Comparison of ENCODE assay signal across 8 mouse cellular contexts in genomic region chrX:73880194-73881035, GRCm38 (mm10). TPM values are rescaled to one million over a fixed set of nuclear protein-coding genes. Genes with fewer than 3 reads are reported as not detected.
DNase-seq lines count a peak whose midpoint lies in the region; ATAC-seq and TF ChIP-seq lines count a peak whose summit lies in the region.

No protein-coding gene starts in this region.

- no peaks in the 10 kb centered on the region for H3K36me3 ChIP-seq in forebrain, embryonic 11.5 days (ENCODE audit: control insufficient read depth, insufficient read depth, low read length)
- H3K36me3 ChIP-seq in intestine, postnatal 0 days (ENCODE audit: control insufficient read depth, insufficient read depth), result no peaks in the 10 kb centered on the region
- H3K36me3 ChIP-seq in lung, embryonic 14.5 days (ENCODE audit: insufficient read depth), result no peaks in the 10 kb centered on the region
- H3K36me3 ChIP-seq in neural tube, embryonic 14.5 days (ENCODE audit: control insufficient read depth, insufficient read depth, low read length), result no peaks in the 10 kb centered on the region

- H3K4me1 ChIP-seq in bone marrow macrophage, adult 2 months (ENCODE audit: control insufficient read depth, insufficient read depth, low read length), result no peaks in the 10 kb centered on the region
- H3K4me1 ChIP-seq in forebrain, embryonic 11.5 days (replicated peaks; ENCODE audit: control insufficient read depth, insufficient read depth, low read length), result no peaks in the 10 kb centered on the region; the same call in 1 of the 2 replicates
- H3K4me1 ChIP-seq in intestine, postnatal 0 days (replicated peaks; ENCODE audit: control insufficient read depth, insufficient read depth, low read length), result no peaks in the 10 kb centered on the region
- no peaks in the 10 kb centered on the region for H3K4me1 ChIP-seq in lung, embryonic 14.5 days (ENCODE audit: insufficient read depth)
- H3K4me1 ChIP-seq in neural tube, embryonic 14.5 days (ENCODE audit: control insufficient read depth, insufficient read depth, low read length), result no peaks in the 10 kb centered on the region

- no peak for TF ChIP-seq CTCF in left cerebral cortex, adult 2 months (IDR thresholded peaks at IDR 0.05)
- no peak for TF ChIP-seq CTCF in bone marrow macrophage, adult 2 months (IDR thresholded peaks at IDR 0.05; ENCODE audit: low read depth, low read length)
- TF ChIP-seq CTCF in intestine, postnatal 0 days (IDR thresholded peaks at IDR 0.05; ENCODE audit: low read depth), result no peak
- no peak for TF ChIP-seq CTCF in lung, embryonic 14.5 days (IDR thresholded peaks at IDR 0.05; ENCODE audit: low read depth)

- no peak for TF ChIP-seq POLR2A in bone marrow macrophage, adult 2 months (IDR thresholded peaks at IDR 0.05; ENCODE audit: borderline replicate concordance, low read depth, low read length)

- H3K27me3 ChIP-seq in forebrain, embryonic 11.5 days (ENCODE audit: control insufficient read depth, insufficient read depth, low read length), result no peaks in the 10 kb centered on the region
- 0 out of 2 replicates have a peak, but pooled peaks cover 14% of the 10 kb centered on the region for H3K27me3 ChIP-seq in intestine, postnatal 0 days (replicated peaks; ENCODE audit: control insufficient read depth, insufficient read depth, low read length)
- H3K27me3 ChIP-seq in lung, embryonic 14.5 days (ENCODE audit: insufficient read depth, low read length), result peaks cover 13% of the 10 kb centered on the region
- no peaks in the 10 kb centered on the region for H3K27me3 ChIP-seq in neural tube, embryonic 14.5 days (ENCODE audit: control insufficient read depth, insufficient read depth, low read length)

- DNase-seq in left cerebral cortex, adult 2 months (ENCODE audit: extremely low spot score in 1 of 2, low spot score in 2 of 2), result peak; percentile 18 to 22
- DNase-seq in left cerebral cortex, adult 11 months (ENCODE audit: low spot score), result no peak
- DNase-seq in forebrain, embryonic 11.5 days (ENCODE audit: low spot score), result peak; percentile 68
- DNase-seq in lung, embryonic 14.5 days, result peak; percentile 29
- no peak for DNase-seq in adipocyte (ENCODE audit: low spot score)

- H3K9me3 ChIP-seq in forebrain, embryonic 11.5 days (ENCODE audit: control insufficient read depth, low read length), result no peaks in the 10 kb centered on the region
- no peaks in the 10 kb centered on the region for H3K9me3 ChIP-seq in intestine, postnatal 0 days (ENCODE audit: control insufficient read depth)
- H3K9me3 ChIP-seq in lung, embryonic 14.5 days (ENCODE audit: low read depth, low read length), result no peaks in the 10 kb centered on the region
- H3K9me3 ChIP-seq in neural tube, embryonic 14.5 days (ENCODE audit: control insufficient read depth, low read length), result no peaks in the 10 kb centered on the region

- WGBS in forebrain, embryonic 11.5 days, result 12% methylated on average over 34 of the region's 48 CpGs
- 15% methylated on average over 29 of the region's 48 CpGs for WGBS in intestine, postnatal 0 days
- WGBS in lung, embryonic 14.5 days, result 12% methylated on average over 36 of the region's 48 CpGs
- WGBS in neural tube, embryonic 14.5 days, result 16% methylated on average over 35 of the region's 48 CpGs

- intact Hi-C loops in left cerebral cortex, adult 2 months (cut with DNase I), result no loop called here

- peak overlapping the region; percentile 59 for H3K4me2 ChIP-seq in forebrain, embryonic 11.5 days (ENCODE audit: low read depth, low read length, severe bottlenecking)
- peak overlapping the region; percentile 65 for H3K4me2 ChIP-seq in intestine, postnatal 0 days (replicated peaks; ENCODE audit: low read depth)
- H3K4me2 ChIP-seq in lung, embryonic 14.5 days, result peak overlapping the region; percentile 66
- H3K4me2 ChIP-seq in neural tube, embryonic 14.5 days (ENCODE audit: low read depth, low read length), result peak overlapping the region; percentile 59

- H3K4me3 ChIP-seq in left cerebral cortex, adult 2 months, result peak overlapping the region; percentile 56
- peak overlapping the region; percentile 58 for H3K4me3 ChIP-seq in bone marrow macrophage, adult 2 months (ENCODE audit: insufficient read depth, low read length)
- peak overlapping the region; percentile 38 for H3K4me3 ChIP-seq in forebrain, embryonic 11.5 days (ENCODE audit: low read depth, low read length)
- peak overlapping the region; percentile 34 for H3K4me3 ChIP-seq in intestine, postnatal 0 days (ENCODE audit: low read depth, low read length)
- peak overlapping the region; percentile 36 for H3K4me3 ChIP-seq in lung, embryonic 14.5 days (ENCODE audit: low read depth, low read length)
- H3K4me3 ChIP-seq in neural tube, embryonic 14.5 days (ENCODE audit: low read depth, low read length), result peak overlapping the region; percentile 39

- H3K9ac ChIP-seq in forebrain, embryonic 11.5 days (ENCODE audit: low read length), result peak overlapping the region; percentile 56
- H3K9ac ChIP-seq in intestine, postnatal 0 days (ENCODE audit: low read depth, low read length), result no peak overlapping the region
- no peak overlapping the region for H3K9ac ChIP-seq in lung, embryonic 14.5 days
- H3K9ac ChIP-seq in neural tube, embryonic 14.5 days (replicated peaks; ENCODE audit: low read depth, low read length), result peak overlapping the region; percentile 63

- peak overlapping the region; percentile 77 for H3K27ac ChIP-seq in left cerebral cortex, adult 2 months
- H3K27ac ChIP-seq in bone marrow macrophage, adult 2 months (ENCODE audit: insufficient read depth, low read depth, low read length), result no peak overlapping the region
- H3K27ac ChIP-seq in forebrain, embryonic 11.5 days (ENCODE audit: low read depth, low read length), result no peak overlapping the region
- no peak overlapping the region for H3K27ac ChIP-seq in intestine, postnatal 0 days (ENCODE audit: low read depth, low read length)
- H3K27ac ChIP-seq in lung, embryonic 14.5 days (ENCODE audit: low read depth), result no peak overlapping the region
- H3K27ac ChIP-seq in neural tube, embryonic 14.5 days (ENCODE audit: low read depth, low read length), result peak overlapping the region; percentile 60

- peak; percentile 49 for ATAC-seq in forebrain, embryonic 11.5 days (replicated peaks; ENCODE audit: low FRiP score)
- ATAC-seq in intestine, postnatal 0 days, result peak; percentile 31; the same call in 1 of the 2 replicates
- peak; percentile 58 for ATAC-seq in lung, embryonic 14.5 days (ENCODE audit: insufficient read depth)
- peak; percentile 67 for ATAC-seq in neural tube, embryonic 14.5 days (ENCODE audit: low read depth)

RNA-seq across cellular contexts. Expression of gene Avpr2, which starts 11.5 kb away (rescaled TPM):
- not detected for total RNA-seq in left cerebral cortex, adult 2 months (2021)
- polyA plus RNA-seq in bone marrow macrophage, adult 2 months (2012; ENCODE audit: insufficient read depth, insufficient read length, missing spikeins), result not detected in 2 replicates
- polyA plus RNA-seq in forebrain, embryonic 11.5 days (2014; fragmentation: Nextera tagmentation; extraction: Ambion mirVana), result 0.11 TPM in 1 of 2 replicates, not detected in the other
- polyA plus RNA-seq in intestine, postnatal 0 days (2015; fragmentation: Nextera tagmentation; extraction: Ambion mirVana), result 0.12 TPM in 1 of 2 replicates, not detected in the other
- not detected in 2 replicates for polyA plus RNA-seq in lung, embryonic 14.5 days (2014; fragmentation: Nextera tagmentation; extraction: Ambion mirVana)
- polyA plus RNA-seq in neural tube, embryonic 14.5 days (2014; fragmentation: Nextera tagmentation; extraction: Ambion mirVana), result 0.09 TPM in 1 of 2 replicates, not detected in the other

RNA-seq across cellular contexts. Expression of gene L1cam, which starts 15.5 kb away (rescaled TPM):
- 100 to 1,000 TPM; 150 to 161 TPM for total RNA-seq in left cerebral cortex, adult 2 months (2021)
- 32.0 and 36.6 TPM in 2 replicates for polyA plus RNA-seq in bone marrow macrophage, adult 2 months (2012; ENCODE audit: insufficient read depth, insufficient read length, missing spikeins)
- polyA plus RNA-seq in forebrain, embryonic 11.5 days (2014; fragmentation: Nextera tagmentation; extraction: Ambion mirVana), result 24.0 and 27.2 TPM in 2 replicates
- 3.1 and 3.2 TPM in 2 replicates for polyA plus RNA-seq in intestine, postnatal 0 days (2015; fragmentation: Nextera tagmentation; extraction: Ambion mirVana)
- polyA plus RNA-seq in lung, embryonic 14.5 days (2014; fragmentation: Nextera tagmentation; extraction: Ambion mirVana), result 1.5 and 2.8 TPM in 2 replicates
- polyA plus RNA-seq in neural tube, embryonic 14.5 days (2014; fragmentation: Nextera tagmentation; extraction: Ambion mirVana), result 107 and 136 TPM in 2 replicates

RNA-seq across cellular contexts. Expression of gene Arhgap4, which starts 41.3 kb away (rescaled TPM):
- 1 to 10 TPM; 4.1 to 6.1 TPM for total RNA-seq in left cerebral cortex, adult 2 months (2021)
- polyA plus RNA-seq in bone marrow macrophage, adult 2 months (2012; ENCODE audit: insufficient read depth, insufficient read length, missing spikeins), result 102 and 106 TPM in 2 replicates
- 1.7 and 2.0 TPM in 2 replicates for polyA plus RNA-seq in forebrain, embryonic 11.5 days (2014; fragmentation: Nextera tagmentation; extraction: Ambion mirVana)
- 2.5 and 2.7 TPM in 2 replicates for polyA plus RNA-seq in intestine, postnatal 0 days (2015; fragmentation: Nextera tagmentation; extraction: Ambion mirVana)
- 2.6 TPM in 2 replicates for polyA plus RNA-seq in lung, embryonic 14.5 days (2014; fragmentation: Nextera tagmentation; extraction: Ambion mirVana)
- polyA plus RNA-seq in neural tube, embryonic 14.5 days (2014; fragmentation: Nextera tagmentation; extraction: Ambion mirVana), result 3.3 and 3.8 TPM in 2 replicates

RNA-seq across cellular contexts. Expression of gene Naa10, which starts 41.3 kb away (rescaled TPM):
- total RNA-seq in left cerebral cortex, adult 2 months (2021), result 10 to 100 TPM; 56.8 to 61.2 TPM
- polyA plus RNA-seq in bone marrow macrophage, adult 2 months (2012; ENCODE audit: insufficient read depth, insufficient read length, missing spikeins), result 29.6 and 34.5 TPM in 2 replicates
- 134 and 137 TPM in 2 replicates for polyA plus RNA-seq in forebrain, embryonic 11.5 days (2014; fragmentation: Nextera tagmentation; extraction: Ambion mirVana)
- polyA plus RNA-seq in intestine, postnatal 0 days (2015; fragmentation: Nextera tagmentation; extraction: Ambion mirVana), result 76.6 and 76.7 TPM in 2 replicates
- 137 and 146 TPM in 2 replicates for polyA plus RNA-seq in lung, embryonic 14.5 days (2014; fragmentation: Nextera tagmentation; extraction: Ambion mirVana)
- polyA plus RNA-seq in neural tube, embryonic 14.5 days (2014; fragmentation: Nextera tagmentation; extraction: Ambion mirVana), result 94.5 and 106 TPM in 2 replicates

RNA-seq across cellular contexts. Expression of gene Renbp, which starts 50.2 kb away (rescaled TPM):
- total RNA-seq in left cerebral cortex, adult 2 months (2021), result 1 to 10 TPM; 5.2 to 6.0 TPM
- 162 and 175 TPM in 2 replicates for polyA plus RNA-seq in bone marrow macrophage, adult 2 months (2012; ENCODE audit: insufficient read depth, insufficient read length, missing spikeins)
- polyA plus RNA-seq in forebrain, embryonic 11.5 days (2014; fragmentation: Nextera tagmentation; extraction: Ambion mirVana), result 12.3 and 14.4 TPM in 2 replicates
- 788 and 922 TPM in 2 replicates for polyA plus RNA-seq in intestine, postnatal 0 days (2015; fragmentation: Nextera tagmentation; extraction: Ambion mirVana)
- 28.9 and 33.6 TPM in 2 replicates for polyA plus RNA-seq in lung, embryonic 14.5 days (2014; fragmentation: Nextera tagmentation; extraction: Ambion mirVana)
- polyA plus RNA-seq in neural tube, embryonic 14.5 days (2014; fragmentation: Nextera tagmentation; extraction: Ambion mirVana), result 6.5 and 7.9 TPM in 2 replicates

Comparison
In these comparisons a context has a peak if more than half of its experiments do, and no peak if none do; other contexts are left out.
1. DNase-seq: peak in left cerebral cortex, adult 2 months (2 of 2), forebrain, embryonic 11.5 days (single experiment) and lung, embryonic 14.5 days (single experiment); none in left cerebral cortex, adult 11 months (single experiment) and adipocyte (single experiment).
2. H3K27ac ChIP-seq: peak in left cerebral cortex, adult 2 months (single experiment) and neural tube, embryonic 14.5 days (single experiment); none in bone marrow macrophage, adult 2 months (single experiment), forebrain, embryonic 11.5 days (single experiment), intestine, postnatal 0 days (single experiment) and lung, embryonic 14.5 days (single experiment).
3. H3K9ac ChIP-seq: peak in forebrain, embryonic 11.5 days (single experiment) and neural tube, embryonic 14.5 days (single experiment); none in intestine, postnatal 0 days (single experiment) and lung, embryonic 14.5 days (single experiment).
4. RNA of gene Arhgap4, which starts 41.3 kb away (polyA plus RNA-seq): 102 to 106 TPM in bone marrow macrophage, adult 2 months; 3.3 to 3.8 TPM in neural tube, embryonic 14.5 days, 2.6 TPM in lung, embryonic 14.5 days, 2.5 to 2.7 TPM in intestine, postnatal 0 days and 1.7 to 2.0 TPM in forebrain, embryonic 11.5 days; every median in the first group is over 10 times any median in the second.
5. Peak in every context shown above with its lines, with median percentiles within 50 percentile points of each other: H3K4me3 ChIP-seq, ATAC-seq and H3K4me2 ChIP-seq.